Mouse (Mus musculus): ENCODE measurements around the gene Fbxo3.

DNA sequence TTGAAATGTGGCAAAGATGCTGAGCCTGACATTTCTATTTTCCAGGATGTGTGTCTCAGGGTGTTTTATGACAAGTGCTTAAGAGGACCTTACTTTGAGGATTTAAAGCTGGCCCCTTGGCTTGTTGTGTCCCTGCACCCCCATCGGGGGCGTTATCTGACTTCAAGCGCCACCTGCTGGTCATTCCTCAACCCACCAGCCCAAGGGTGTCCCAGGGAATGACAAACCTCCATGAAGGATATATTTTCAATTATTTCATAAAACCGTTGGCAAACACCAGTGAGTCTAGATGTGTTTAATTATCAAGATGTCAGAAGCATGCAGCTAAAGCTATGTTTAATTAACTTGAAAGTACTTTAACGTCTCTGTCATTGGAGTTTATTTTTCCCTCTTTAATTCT is 45.3 kb upstream of the Fbxo3 start:
- TF ChIP-seq POLR2A (IDR thresholded peaks at IDR 0.05; ENCODE audit: insufficient read depth, low read depth, low read length), result no peak
- TF ChIP-seq CTCF (IDR thresholded peaks at IDR 0.05), result 0 out of 2 replicates have a peak, but pooled peaks have one; percentile 100

Data from heart, adult 2 months (tissue).